Mouse (Mus musculus): ENCODE measurements around the gene Dag1.

- TF ChIP-seq TAL1 (IDR thresholded peaks at IDR 0.05; ENCODE audit: low read length) (no peak), GATA1 (IDR thresholded peaks at IDR 0.05; ENCODE audit: low read length) (no peak)
These were observed 16.5 kb upstream of the Dag1 start for GRCm38 (mm10) chr9:108280071-108280828.
